Mouse (Mus musculus): ENCODE results near the gene Efna3. TPM values are rescaled to one million over a fixed set of nuclear protein-coding genes. Genes with fewer than 3 reads are reported as not detected.

Gene Efna3
- polyA plus RNA-seq, 1 experiment from 2014 or later = 13.2 TPM

GRCm38 (mm10) chr3:89300514-89300913 is 22.3 kb downstream of the Efna3 start:
- no peaks in the 10 kb centered on the region for H3K36me3 ChIP-seq (ENCODE audit: control insufficient read depth, insufficient read depth, low read length)
- H3K9me3 ChIP-seq (ENCODE audit: control insufficient read depth, low read length) = no peaks in the 10 kb centered on the region
- 64% methylated on average over 2 of the region's 2 CpGs for WGBS
- no peak overlapping the region for H3K9ac ChIP-seq (ENCODE audit: low read length)
- H3K4me1 ChIP-seq (replicated peaks; ENCODE audit: control insufficient read depth, insufficient read depth, low read length) = no peaks in the 10 kb centered on the region
- no peaks in the 10 kb centered on the region for H3K27me3 ChIP-seq (replicated peaks; ENCODE audit: control insufficient read depth, insufficient read depth, low read length)
- no peak overlapping the region for H3K4me3 ChIP-seq (ENCODE audit: low read depth, low read length)
- no peak overlapping the region for H3K27ac ChIP-seq (ENCODE audit: low read depth)
- no peak overlapping the region for H3K4me2 ChIP-seq (ENCODE audit: low read length)
- ATAC-seq (replicated peaks; ENCODE audit: low FRiP score, low TSS enrichment, low read depth) (no peak), DNase-seq (ENCODE audit: low spot score) (no peak)

GRCm38 (mm10) chr3:89300071-89300470 is 22.7 kb downstream of the Efna3 start:
- Histone ChIP-seq H3K9me3 (ENCODE audit: control insufficient read depth, low read length) (no peaks in the 10 kb centered on the region), H3K4me3 (ENCODE audit: low read depth, low read length) (peak overlapping the region; percentile 2; the same call in 1 of the 2 replicates), H3K4me1 (replicated peaks; ENCODE audit: control insufficient read depth, insufficient read depth, low read length) (no peaks in the 10 kb centered on the region), H3K27ac (ENCODE audit: low read depth) (no peak overlapping the region), H3K36me3 (ENCODE audit: control insufficient read depth, insufficient read depth, low read length) (no peaks in the 10 kb centered on the region), H3K4me2 (ENCODE audit: low read length) (peak overlapping the region; percentile 52), H3K27me3 (replicated peaks; ENCODE audit: control insufficient read depth, insufficient read depth, low read length) (no peaks in the 10 kb centered on the region), H3K9ac (ENCODE audit: low read length) (no peak overlapping the region; the same call in 1 of the 2 replicates)
- peak; percentile 71 for ATAC-seq (replicated peaks; ENCODE audit: low FRiP score, low TSS enrichment, low read depth)
- 15% methylated on average over 1 of the region's 1 CpGs for WGBS
- DNase-seq (ENCODE audit: low spot score) = no peak

- Histone ChIP-seq H3K4me3 (ENCODE audit: low read depth, low read length) (peak overlapping the region; percentile 2; the same call in 1 of the 2 replicates), H3K27ac (ENCODE audit: low read depth) (no peak overlapping the region; the same call in 1 of the 2 replicates), H3K4me1 (replicated peaks; ENCODE audit: control insufficient read depth, insufficient read depth, low read length) (no peaks in the 10 kb centered on the region), H3K27me3 (replicated peaks; ENCODE audit: control insufficient read depth, insufficient read depth, low read length) (no peaks in the 10 kb centered on the region), H3K9ac (ENCODE audit: low read length) (peak overlapping the region; percentile 31; the same call in 1 of the 2 replicates), H3K9me3 (ENCODE audit: control insufficient read depth, low read length) (no peaks in the 10 kb centered on the region), H3K4me2 (ENCODE audit: low read length) (peak overlapping the region; percentile 52), H3K36me3 (ENCODE audit: control insufficient read depth, insufficient read depth, low read length) (no peaks in the 10 kb centered on the region)
- 0 out of 2 replicates have a peak, but pooled peaks have one; percentile 40 for ATAC-seq (replicated peaks; ENCODE audit: low FRiP score, low TSS enrichment, low read depth)
- WGBS = 3% methylated on average over 14 of the region's 14 CpGs
- DNase-seq (ENCODE audit: low spot score) = peak; percentile 76
These were observed 23.3 kb downstream of the Efna3 start for GRCm38 (mm10) chr3:89299499-89299898.

GRCm38 (mm10) chr3:89298908-89299307 is 23.9 kb downstream of the Efna3 start:
- Histone ChIP-seq H3K9ac (ENCODE audit: low read length) (no peak overlapping the region), H3K4me3 (ENCODE audit: low read depth, low read length) (no peak overlapping the region), H3K36me3 (ENCODE audit: control insufficient read depth, insufficient read depth, low read length) (no peaks in the 10 kb centered on the region), H3K4me2 (ENCODE audit: low read length) (no peak overlapping the region), H3K27ac (ENCODE audit: low read depth) (no peak overlapping the region; the same call in 1 of the 2 replicates), H3K4me1 (replicated peaks; ENCODE audit: control insufficient read depth, insufficient read depth, low read length) (no peaks in the 10 kb centered on the region), H3K27me3 (replicated peaks; ENCODE audit: control insufficient read depth, insufficient read depth, low read length) (no peaks in the 10 kb centered on the region), H3K9me3 (ENCODE audit: control insufficient read depth, low read length) (no peaks in the 10 kb centered on the region)
- 78% methylated on average over 6 of the region's 6 CpGs for WGBS
- DNase-seq (ENCODE audit: low spot score) (no peak), ATAC-seq (replicated peaks; ENCODE audit: low FRiP score, low TSS enrichment, low read depth) (no peak)

- 87% methylated on average over 11 of the region's 11 CpGs for WGBS
- Histone ChIP-seq H3K9ac (ENCODE audit: low read length) (no peak overlapping the region), H3K4me1 (replicated peaks; ENCODE audit: control insufficient read depth, insufficient read depth, low read length) (no peaks in the 10 kb centered on the region), H3K4me3 (ENCODE audit: low read depth, low read length) (no peak overlapping the region), H3K27ac (ENCODE audit: low read depth) (no peak overlapping the region), H3K36me3 (ENCODE audit: control insufficient read depth, insufficient read depth, low read length) (no peaks in the 10 kb centered on the region), H3K9me3 (ENCODE audit: control insufficient read depth, low read length) (no peaks in the 10 kb centered on the region), H3K4me2 (ENCODE audit: low read length) (no peak overlapping the region), H3K27me3 (replicated peaks; ENCODE audit: control insufficient read depth, insufficient read depth, low read length) (no peaks in the 10 kb centered on the region)
- DNase-seq (ENCODE audit: low spot score) (no peak), ATAC-seq (replicated peaks; ENCODE audit: low FRiP score, low TSS enrichment, low read depth) (no peak)
These were observed 25.9 kb downstream of the Efna3 start for GRCm38 (mm10) chr3:89296761-89297396.

- H3K4me1 ChIP-seq (replicated peaks; ENCODE audit: control insufficient read depth, insufficient read depth, low read length) = 0 out of 2 replicates have a peak, but pooled peaks cover 5% of the 10 kb centered on the region
- no peak for DNase-seq (ENCODE audit: low spot score)
- H3K9ac ChIP-seq (ENCODE audit: low read length) = no peak overlapping the region
- no peaks in the 10 kb centered on the region for H3K36me3 ChIP-seq (ENCODE audit: control insufficient read depth, insufficient read depth, low read length)
- no peak overlapping the region for H3K4me2 ChIP-seq (ENCODE audit: low read length)
- H3K27ac ChIP-seq (ENCODE audit: low read depth) = no peak overlapping the region
- H3K9me3 ChIP-seq (ENCODE audit: control insufficient read depth, low read length) = no peaks in the 10 kb centered on the region
- H3K4me3 ChIP-seq (ENCODE audit: low read depth, low read length) = no peak overlapping the region
- no peak for ATAC-seq (replicated peaks; ENCODE audit: low FRiP score, low TSS enrichment, low read depth)
- no peaks in the 10 kb centered on the region for H3K27me3 ChIP-seq (replicated peaks; ENCODE audit: control insufficient read depth, insufficient read depth, low read length)
- WGBS = 77% methylated on average over 8 of the region's 8 CpGs
These were observed 27.0 kb downstream of the Efna3 start for GRCm38 (mm10) chr3:89295685-89296230.

- Histone ChIP-seq H3K9me3 (ENCODE audit: control insufficient read depth, low read length) (no peaks in the 10 kb centered on the region), H3K36me3 (ENCODE audit: control insufficient read depth, insufficient read depth, low read length) (no peaks in the 10 kb centered on the region), H3K27me3 (replicated peaks; ENCODE audit: control insufficient read depth, insufficient read depth, low read length) (no peaks in the 10 kb centered on the region), H3K4me3 (ENCODE audit: low read depth, low read length) (no peak overlapping the region), H3K4me1 (replicated peaks; ENCODE audit: control insufficient read depth, insufficient read depth, low read length) (0 out of 2 replicates have a peak, but pooled peaks cover 5% of the 10 kb centered on the region), H3K4me2 (ENCODE audit: low read length) (no peak overlapping the region), H3K9ac (ENCODE audit: low read length) (no peak overlapping the region), H3K27ac (ENCODE audit: low read depth) (no peak overlapping the region)
- no peak for DNase-seq (ENCODE audit: low spot score)
- ATAC-seq (replicated peaks; ENCODE audit: low FRiP score, low TSS enrichment, low read depth) = no peak
- 71% methylated on average over 5 of the region's 5 CpGs for WGBS
These were observed 28.6 kb downstream of the Efna3 start for GRCm38 (mm10) chr3:89294195-89294594.

GRCm38 (mm10) chr3:89293247-89293918 is 29.4 kb downstream of the Efna3 start:
- 88% methylated on average over 11 of the region's 11 CpGs for WGBS
- Histone ChIP-seq H3K4me3 (ENCODE audit: low read depth, low read length) (no peak overlapping the region), H3K27ac (ENCODE audit: low read depth) (no peak overlapping the region), H3K36me3 (ENCODE audit: control insufficient read depth, insufficient read depth, low read length) (no peaks in the 10 kb centered on the region), H3K9ac (ENCODE audit: low read length) (no peak overlapping the region), H3K27me3 (replicated peaks; ENCODE audit: control insufficient read depth, insufficient read depth, low read length) (no peaks in the 10 kb centered on the region), H3K9me3 (ENCODE audit: control insufficient read depth, low read length) (no peaks in the 10 kb centered on the region), H3K4me1 (replicated peaks; ENCODE audit: control insufficient read depth, insufficient read depth, low read length) (0 out of 2 replicates have a peak, but pooled peaks cover 5% of the 10 kb centered on the region), H3K4me2 (ENCODE audit: low read length) (no peak overlapping the region)
- DNase-seq (ENCODE audit: low spot score) (no peak), ATAC-seq (replicated peaks; ENCODE audit: low FRiP score, low TSS enrichment, low read depth) (no peak)
